Mouse (Mus musculus) heart, embryonic 13.5 days (tissue): ENCODE measurements at regions not wholly inside any gene's neighbourhood (a gene's known extent, or its start where the extent isn't known, plus 50 kb on each side); places are given as distances from the start of the nearest gene placed in this dataset.
A peak's percentile ranks its signal among the peaks of the same experiment; 100 is the strongest.

Experiments
- ATAC-seq: fragments of 200-750 bp; cut with Nextera tagmentation; 2 replicates; pipeline ENCODE4 v1.8.0; 2017; ENCODE audit warnings: moderate TSS enrichment; ENCODE audit not compliant: insufficient number of reproducible peaks, low FRiP score, low TSS enrichment; ENCODE audit errors: extremely low read depth
- H3K27ac ChIP-seq: fragments of 300-500 bp; sonication (generic); replicated peaks from 2 replicates; pipeline ENCODE4 v1.5.1; 2015; ENCODE audit warnings: moderate library complexity, mild to moderate bottlenecking, inconsistent platforms
- H3K27me3 ChIP-seq: fragments of 300-500 bp; sonication (generic); replicated peaks from 2 replicates; pipeline ENCODE4 v1.6.1; 2015; ENCODE audit warnings: mild to moderate bottlenecking, inconsistent platforms
- H3K36me3 ChIP-seq: fragments of 300-500 bp; sonication (generic); 2 replicates; pipeline ENCODE4 v1.6.1; 2015; ENCODE audit warnings: mild to moderate bottlenecking, inconsistent platforms
- H3K4me1 ChIP-seq: fragments of 300-500 bp; sonication (generic); 2 replicates; pipeline ENCODE4 v1.6.1; 2015; ENCODE audit warnings: inconsistent platforms
- H3K4me2 ChIP-seq: fragments of 300-500 bp; sonication (generic); 2 replicates; pipeline ENCODE4 v1.6.1; 2015; ENCODE audit warnings: inconsistent platforms, mild to moderate bottlenecking, moderate library complexity
- H3K4me3 ChIP-seq: fragments of 300-500 bp; sonication (generic); 2 replicates; pipeline ENCODE4 v1.5.1; 2015; ENCODE audit warnings: moderate library complexity, mild to moderate bottlenecking, inconsistent platforms
- H3K9ac ChIP-seq: fragments of 300-500 bp; sonication (generic); 2 replicates; pipeline ENCODE4 v1.6.1; 2015; ENCODE audit warnings: inconsistent platforms, mild to moderate bottlenecking, moderate library complexity
- H3K9me3 ChIP-seq: fragments of 300-500 bp; sonication (generic); 2 replicates; pipeline ENCODE4 v1.6.1; 2016; ENCODE audit warnings: inconsistent platforms
- WGBS: fragments of 180-500 bp; shearing (Covaris S2); methylation state at CpG from one replicate; pipeline ENCODE4 v1.1.7; 2015; ENCODE audit warnings: mixed read lengths; 5-methylcytosine and 5-hydroxymethylcytosine counted together

- 0 out of 2 replicates have a peak overlapping the region, but pooled peaks have one; percentile 33 for H3K9ac ChIP-seq
- H3K36me3 ChIP-seq = no peaks in the 10 kb centered on the region
- peaks cover 34% of the 10 kb centered on the region for H3K4me1 ChIP-seq
- no peaks in the 10 kb centered on the region for H3K27me3 ChIP-seq
- peak overlapping the region; percentile 44 for H3K4me2 ChIP-seq
- H3K9me3 ChIP-seq = no peaks in the 10 kb centered on the region
- no peak overlapping the region for H3K4me3 ChIP-seq
- 7% methylated on average over 4 of the region's 4 CpGs for WGBS
- H3K27ac ChIP-seq = peak overlapping the region; percentile 71
- no peak for ATAC-seq
Observed at GRCm38 (mm10) chr4:32170106-32170459, 68.5 kb upstream of the Bach2 start.

GRCm38 (mm10) chr4:32170460-32171192 is 68.0 kb upstream of the Bach2 start:
- Histone ChIP-seq H3K9ac (0 out of 2 replicates have a peak overlapping the region, but pooled peaks have one; percentile 33), H3K4me2 (peak overlapping the region; percentile 44), H3K4me3 (no peak overlapping the region), H3K27ac (peak overlapping the region; percentile 71), H3K27me3 (no peaks in the 10 kb centered on the region), H3K36me3 (no peaks in the 10 kb centered on the region), H3K4me1 (peaks cover 40% of the 10 kb centered on the region), H3K9me3 (no peaks in the 10 kb centered on the region)
- WGBS = 29% methylated on average over 15 of the region's 15 CpGs
- ATAC-seq = no peak

- Histone ChIP-seq H3K4me3 (no peak overlapping the region), H3K9me3 (no peaks in the 10 kb centered on the region), H3K27ac (no peak overlapping the region), H3K4me2 (peak overlapping the region; percentile 44; the same call in 1 of the 2 replicates), H3K4me1 (peaks cover 40% of the 10 kb centered on the region), H3K36me3 (no peaks in the 10 kb centered on the region), H3K27me3 (no peaks in the 10 kb centered on the region), H3K9ac (no peak overlapping the region)
- 90% methylated on average over 6 of the region's 6 CpGs for WGBS
- ATAC-seq = no peak
Observed at GRCm38 (mm10) chr4:32171291-32171690, 67.3 kb upstream of the Bach2 start.

- Histone ChIP-seq H3K27ac (no peak overlapping the region), H3K4me1 (peaks cover 40% of the 10 kb centered on the region), H3K4me3 (no peak overlapping the region), H3K9ac (no peak overlapping the region), H3K27me3 (no peaks in the 10 kb centered on the region), H3K9me3 (no peaks in the 10 kb centered on the region), H3K4me2 (no peak overlapping the region), H3K36me3 (no peaks in the 10 kb centered on the region)
- no peak for ATAC-seq
- 72% methylated on average over 4 of the region's 4 CpGs for WGBS
Observed at GRCm38 (mm10) chr4:32172992-32173391, 65.6 kb upstream of the Bach2 start.

- Histone ChIP-seq H3K27ac (no peak overlapping the region), H3K36me3 (no peaks in the 10 kb centered on the region), H3K9ac (no peak overlapping the region), H3K9me3 (no peaks in the 10 kb centered on the region), H3K4me3 (no peak overlapping the region), H3K27me3 (no peaks in the 10 kb centered on the region), H3K4me1 (peaks cover 45% of the 10 kb centered on the region), H3K4me2 (no peak overlapping the region; the same call in 1 of the 2 replicates)
- ATAC-seq = no peak
- WGBS = 58% methylated on average over 7 of the region's 7 CpGs
Observed at GRCm38 (mm10) chr4:32174771-32175170, 63.8 kb upstream of the Bach2 start.

GRCm38 (mm10) chr4:32175231-32175630 is 63.4 kb upstream of the Bach2 start:
- Histone ChIP-seq H3K9ac (no peak overlapping the region), H3K4me3 (no peak overlapping the region), H3K4me1 (peaks cover 45% of the 10 kb centered on the region)

GRCm38 (mm10) chr4:32175853-32176448 is 62.7 kb upstream of the Bach2 start:
- Histone ChIP-seq H3K9me3 (no peaks in the 10 kb centered on the region), H3K4me1 (peaks cover 41% of the 10 kb centered on the region), H3K36me3 (no peaks in the 10 kb centered on the region), H3K4me3 (no peak overlapping the region), H3K27ac (no peak overlapping the region), H3K9ac (no peak overlapping the region), H3K4me2 (no peak overlapping the region), H3K27me3 (no peaks in the 10 kb centered on the region)
- 80% methylated on average over 6 of the region's 6 CpGs for WGBS
- ATAC-seq = no peak

More at GRCm38 (mm10) chr4:32175231-32175630, 63.4 kb upstream of the Bach2 start:
- WGBS = 48% methylated on average over 7 of the region's 7 CpGs
- no peak overlapping the region for H3K4me2 ChIP-seq
- H3K36me3 ChIP-seq = no peaks in the 10 kb centered on the region
- no peaks in the 10 kb centered on the region for H3K9me3 ChIP-seq
- no peaks in the 10 kb centered on the region for H3K27me3 ChIP-seq
- ATAC-seq = no peak
- H3K27ac ChIP-seq = no peak overlapping the region

- Histone ChIP-seq H3K4me1 (peaks cover 35% of the 10 kb centered on the region), H3K4me3 (no peak overlapping the region), H3K27ac (no peak overlapping the region), H3K9ac (no peak overlapping the region), H3K36me3 (no peaks in the 10 kb centered on the region), H3K4me2 (no peak overlapping the region), H3K27me3 (no peaks in the 10 kb centered on the region), H3K9me3 (no peaks in the 10 kb centered on the region)
- ATAC-seq = no peak
- 67% methylated on average over 4 of the region's 4 CpGs for WGBS
Observed at GRCm38 (mm10) chr4:32176449-32177135, 62.0 kb upstream of the Bach2 start.

GRCm38 (mm10) chr4:32177933-32178639 is 60.5 kb upstream of the Bach2 start:
- Histone ChIP-seq H3K36me3 (no peaks in the 10 kb centered on the region), H3K27me3 (no peaks in the 10 kb centered on the region), H3K27ac (no peak overlapping the region), H3K4me1 (peaks cover 35% of the 10 kb centered on the region), H3K4me3 (no peak overlapping the region), H3K4me2 (no peak overlapping the region), H3K9me3 (no peaks in the 10 kb centered on the region), H3K9ac (no peak overlapping the region)
- WGBS = 61% methylated on average over 7 of the region's 7 CpGs
- no peak for ATAC-seq

GRCm38 (mm10) chr4:32179707-32180241 is 58.8 kb upstream of the Bach2 start:
- ATAC-seq = no peak

GRCm38 (mm10) chr4:32183791-32184190 is 54.8 kb upstream of the Bach2 start:
- Histone ChIP-seq H3K9me3 (no peaks in the 10 kb centered on the region), H3K36me3 (no peaks in the 10 kb centered on the region), H3K4me1 (peaks cover 21% of the 10 kb centered on the region), H3K9ac (no peak overlapping the region), H3K4me2 (no peak overlapping the region), H3K27me3 (no peaks in the 10 kb centered on the region), H3K4me3 (no peak overlapping the region), H3K27ac (no peak overlapping the region)
- no peak for ATAC-seq
- 75% methylated on average over 4 of the region's 4 CpGs for WGBS

More at GRCm38 (mm10) chr4:32179707-32180241, 58.8 kb upstream of the Bach2 start:
- H3K27ac ChIP-seq = peak overlapping the region; percentile 53
- H3K9ac ChIP-seq = peak overlapping the region; percentile 8
- H3K4me1 ChIP-seq = peaks cover 26% of the 10 kb centered on the region
- H3K4me3 ChIP-seq = peak overlapping the region; percentile 12; the same call in 1 of the 2 replicates
- 33% methylated on average over 8 of the region's 8 CpGs for WGBS
- no peaks in the 10 kb centered on the region for H3K27me3 ChIP-seq
- H3K4me2 ChIP-seq = peak overlapping the region; percentile 42
- no peaks in the 10 kb centered on the region for H3K9me3 ChIP-seq
- no peaks in the 10 kb centered on the region for H3K36me3 ChIP-seq
